Mouse (Mus musculus): Measurements from ENCODE around the gene Zfp740. TPM values are rescaled to one million over a fixed set of nuclear protein-coding genes. Genes with fewer than 3 reads are reported as not detected.
A peak's percentile ranks its signal among the peaks of the same experiment; 100 is the strongest.

Zfp740 gene
- polyA plus RNA-seq, 1 experiment from 2014 or later: 67.0 TPM

DNA sequence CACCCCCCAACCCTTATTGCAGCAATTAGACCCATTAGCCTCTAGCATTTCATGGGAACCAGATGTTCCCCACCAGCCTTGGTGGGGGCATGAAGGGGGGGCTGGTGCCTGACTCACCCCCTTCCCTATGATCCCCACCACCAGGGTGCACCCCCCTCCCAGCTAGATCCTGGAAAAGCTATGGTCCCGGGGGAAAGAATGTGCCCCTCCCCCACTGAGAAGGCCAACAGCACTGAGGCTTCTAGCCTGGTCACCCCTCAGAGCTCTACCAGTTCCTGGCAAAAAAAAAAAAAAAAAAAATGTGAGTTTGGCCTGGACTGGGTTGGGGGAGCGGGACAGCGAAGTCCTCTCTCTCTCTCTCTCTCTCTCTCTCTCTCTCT, 45.8 kb downstream of the Zfp740 start:
- no peak for ATAC-seq (ENCODE audit: low read depth)
- H3K27ac ChIP-seq (ENCODE audit: low read length): peak overlapping the region; percentile 100
- H3K4me1 ChIP-seq (replicated peaks; ENCODE audit: control insufficient read depth, insufficient read depth, low read length): peaks cover 39% of the 10 kb centered on the region
- H3K9me3 ChIP-seq (ENCODE audit: control insufficient read depth, low read length): no peaks in the 10 kb centered on the region
- peak overlapping the region; percentile 94 for H3K4me2 ChIP-seq (ENCODE audit: low read depth, low read length)
- H3K36me3 ChIP-seq (ENCODE audit: control insufficient read depth, insufficient read depth, low read length): peaks cover 2% of the 10 kb centered on the region; the same call in 1 of the 2 replicates
- peak overlapping the region; percentile 80 for H3K4me3 ChIP-seq (ENCODE audit: low read length)
- WGBS: 4% methylated on average over 3 of the region's 3 CpGs
- peak overlapping the region; percentile 88 for H3K9ac ChIP-seq (ENCODE audit: low read length)
- no peaks in the 10 kb centered on the region for H3K27me3 ChIP-seq (ENCODE audit: control insufficient read depth, insufficient read depth, low read depth, low read length)

- Histone ChIP-seq H3K4me2 (ENCODE audit: low read depth, low read length) (peak overlapping the region; percentile 94), H3K4me3 (ENCODE audit: low read length) (peak overlapping the region; percentile 29), H3K27me3 (ENCODE audit: control insufficient read depth, insufficient read depth, low read depth, low read length) (no peaks in the 10 kb centered on the region), H3K27ac (ENCODE audit: low read length) (peak overlapping the region; percentile 100), H3K36me3 (ENCODE audit: control insufficient read depth, insufficient read depth, low read length) (peaks cover 2% of the 10 kb centered on the region; the same call in 1 of the 2 replicates), H3K4me1 (replicated peaks; ENCODE audit: control insufficient read depth, insufficient read depth, low read length) (peaks cover 37% of the 10 kb centered on the region), H3K9ac (ENCODE audit: low read length) (peak overlapping the region; percentile 66), H3K9me3 (ENCODE audit: control insufficient read depth, low read length) (no peaks in the 10 kb centered on the region)
- peak; percentile 7; the same call in 1 of the 2 replicates for ATAC-seq (ENCODE audit: low read depth)
- 3% methylated on average over 13 of the region's 13 CpGs for WGBS
Measured at GRCm38 (mm10) chr15:102249251-102249691, 46.2 kb downstream of the Zfp740 start.

DNA sequence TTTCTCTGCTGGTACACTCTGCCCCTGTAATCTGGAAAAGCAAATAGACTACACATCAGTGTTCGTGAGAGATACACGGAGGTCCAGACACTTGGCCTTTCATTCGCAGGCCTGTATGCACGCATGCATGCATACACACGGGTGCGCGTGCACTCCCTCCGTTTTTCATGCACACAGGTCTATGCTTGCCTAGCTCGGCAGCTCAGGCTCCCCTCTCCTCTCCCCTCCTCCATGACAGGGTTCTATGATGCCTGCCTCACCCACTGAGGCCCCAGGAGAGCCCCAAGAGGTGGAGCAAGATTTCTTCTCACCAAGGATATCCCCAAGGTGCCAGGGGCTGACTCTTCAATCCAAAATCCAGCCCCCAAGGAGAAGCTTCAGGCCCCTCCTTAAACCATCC, 46.9 kb downstream of the Zfp740 start:
- Histone ChIP-seq H3K4me3 (ENCODE audit: low read length) (no peak overlapping the region), H3K4me2 (ENCODE audit: low read depth, low read length) (peak overlapping the region; percentile 94), H3K27me3 (ENCODE audit: control insufficient read depth, insufficient read depth, low read depth, low read length) (no peaks in the 10 kb centered on the region), H3K9ac (ENCODE audit: low read length) (peak overlapping the region; percentile 66), H3K36me3 (ENCODE audit: control insufficient read depth, insufficient read depth, low read length) (peaks cover 2% of the 10 kb centered on the region; the same call in 1 of the 2 replicates), H3K27ac (ENCODE audit: low read length) (peak overlapping the region; percentile 100), H3K9me3 (ENCODE audit: control insufficient read depth, low read length) (no peaks in the 10 kb centered on the region), H3K4me1 (replicated peaks; ENCODE audit: control insufficient read depth, insufficient read depth, low read length) (peaks cover 33% of the 10 kb centered on the region)
- ATAC-seq (ENCODE audit: low read depth): no peak
- WGBS: 37% methylated on average over 9 of the region's 9 CpGs

DNA sequence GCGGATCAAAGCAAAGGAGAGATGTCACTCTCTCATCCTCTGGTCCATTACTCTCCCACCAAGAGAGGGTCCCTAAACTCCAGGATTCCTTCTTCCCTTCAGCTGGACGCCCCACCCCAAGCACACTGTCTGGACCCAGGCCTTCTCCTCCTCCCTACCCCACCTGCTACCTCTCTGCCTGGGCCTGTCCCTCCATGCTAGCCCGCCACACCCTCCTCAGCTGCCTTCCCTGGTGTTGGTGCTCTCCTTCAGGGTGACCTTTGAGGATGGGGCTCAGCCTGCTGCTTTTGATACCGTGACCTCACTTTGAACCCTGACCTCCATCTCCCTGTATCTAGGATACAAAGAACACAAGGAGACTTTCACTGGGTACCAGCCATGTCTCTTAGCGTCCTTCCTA, 47.5 kb downstream of the Zfp740 start:
- Histone ChIP-seq H3K4me2 (ENCODE audit: low read depth, low read length) (no peak overlapping the region), H3K36me3 (ENCODE audit: control insufficient read depth, insufficient read depth, low read length) (peaks cover 2% of the 10 kb centered on the region; the same call in 1 of the 2 replicates), H3K4me1 (replicated peaks; ENCODE audit: control insufficient read depth, insufficient read depth, low read length) (peaks cover 34% of the 10 kb centered on the region), H3K9ac (ENCODE audit: low read length) (peak overlapping the region; percentile 66; the same call in 1 of the 2 replicates), H3K4me3 (ENCODE audit: low read length) (no peak overlapping the region), H3K27me3 (ENCODE audit: control insufficient read depth, insufficient read depth, low read depth, low read length) (no peaks in the 10 kb centered on the region), H3K27ac (ENCODE audit: low read length) (peak overlapping the region; percentile 100), H3K9me3 (ENCODE audit: control insufficient read depth, low read length) (no peaks in the 10 kb centered on the region)
- ATAC-seq (ENCODE audit: low read depth): no peak
- 62% methylated on average over 5 of the region's 5 CpGs for WGBS

DNA sequence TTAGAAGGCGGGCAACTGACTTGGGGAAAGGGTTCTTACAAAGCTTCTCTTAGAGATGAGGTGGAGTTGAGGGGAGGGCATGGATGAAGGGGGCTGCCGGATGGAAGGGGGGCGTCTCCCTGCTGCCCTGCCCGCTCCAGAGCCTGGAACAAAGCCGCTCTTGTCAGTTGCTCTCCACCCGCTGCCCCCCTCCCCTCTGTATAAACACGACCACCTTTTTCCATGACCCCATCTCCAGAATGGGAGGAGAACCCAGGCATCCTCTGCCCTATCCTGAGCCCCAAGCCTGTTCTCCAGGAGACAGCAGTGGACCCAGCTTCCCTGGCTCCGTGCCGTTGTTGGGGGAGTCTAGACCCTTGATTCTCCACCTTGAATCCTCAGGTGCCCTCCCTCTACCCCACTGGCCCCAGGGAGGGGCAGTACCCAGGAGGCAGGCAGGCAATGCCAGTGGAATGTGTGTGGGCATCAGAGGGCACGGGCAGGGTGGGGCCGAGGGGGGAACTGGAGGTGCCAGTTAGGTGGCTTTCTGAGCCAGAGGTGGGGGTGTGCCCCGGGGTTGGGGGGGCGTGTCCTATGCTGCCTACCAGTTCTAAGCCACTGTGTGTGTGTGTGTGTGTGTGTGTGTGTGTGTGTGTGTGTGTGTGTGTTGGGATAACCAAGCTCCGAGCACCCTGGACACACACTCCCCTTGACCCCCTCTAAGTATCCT, 52.7 kb downstream of the Zfp740 start:
- ATAC-seq (ENCODE audit: low read depth): peak; percentile 48
- no peaks in the 10 kb centered on the region for H3K9me3 ChIP-seq (ENCODE audit: control insufficient read depth, low read length)
- WGBS: 48% methylated on average over 12 of the region's 14 CpGs
- H3K36me3 ChIP-seq (ENCODE audit: control insufficient read depth, insufficient read depth, low read length): peaks cover 2% of the 10 kb centered on the region; the same call in 1 of the 2 replicates
- peaks cover 38% of the 10 kb centered on the region for H3K4me1 ChIP-seq (replicated peaks; ENCODE audit: control insufficient read depth, insufficient read depth, low read length)
- H3K4me3 ChIP-seq (ENCODE audit: low read length): peak overlapping the region; percentile 74
- peak overlapping the region; percentile 81 for H3K9ac ChIP-seq (ENCODE audit: low read length)
- peak overlapping the region; percentile 91 for H3K27ac ChIP-seq (ENCODE audit: low read length)
- no peaks in the 10 kb centered on the region for H3K27me3 ChIP-seq (ENCODE audit: control insufficient read depth, insufficient read depth, low read depth, low read length)
- H3K4me2 ChIP-seq (ENCODE audit: low read depth, low read length): peak overlapping the region; percentile 74

GRCm38 (mm10) chr15:102256431-102257201, 53.6 kb downstream of the Zfp740 start:
- Histone ChIP-seq H3K27me3 (ENCODE audit: control insufficient read depth, insufficient read depth, low read depth, low read length) (no peaks in the 10 kb centered on the region), H3K9me3 (ENCODE audit: control insufficient read depth, low read length) (no peaks in the 10 kb centered on the region), H3K4me2 (ENCODE audit: low read depth, low read length) (peak overlapping the region; percentile 74), H3K4me3 (ENCODE audit: low read length) (peak overlapping the region; percentile 74), H3K9ac (ENCODE audit: low read length) (peak overlapping the region; percentile 81), H3K4me1 (replicated peaks; ENCODE audit: control insufficient read depth, insufficient read depth, low read length) (peaks cover 38% of the 10 kb centered on the region), H3K36me3 (ENCODE audit: control insufficient read depth, insufficient read depth, low read length) (peaks cover 2% of the 10 kb centered on the region; the same call in 1 of the 2 replicates), H3K27ac (ENCODE audit: low read length) (peak overlapping the region; percentile 91)
- WGBS: 8% methylated on average over 22 of the region's 22 CpGs
- no peak for ATAC-seq (ENCODE audit: low read depth)

- H3K4me2 ChIP-seq (ENCODE audit: low read depth, low read length): peak within 1 kb of the TSS; percentile 74
- H3K4me1 ChIP-seq (replicated peaks; ENCODE audit: control insufficient read depth, insufficient read depth, low read length): peaks cover 38% of the 10 kb centered on the region
- no peaks in the 10 kb centered on the region for H3K27me3 ChIP-seq (ENCODE audit: control insufficient read depth, insufficient read depth, low read depth, low read length)
- H3K27ac ChIP-seq (ENCODE audit: low read length): peak within 1 kb of the TSS; percentile 91
- H3K9ac ChIP-seq (ENCODE audit: low read length): peak within 1 kb of the TSS; percentile 81
- ATAC-seq (ENCODE audit: low read depth): peak; percentile 75
- 1% methylated on average over 24 of the region's 46 CpGs for WGBS
- H3K36me3 ChIP-seq (ENCODE audit: control insufficient read depth, insufficient read depth, low read length): no peaks in the 10 kb centered on the region; the same call in 1 of the 2 replicates
- H3K9me3 ChIP-seq (ENCODE audit: control insufficient read depth, low read length): no peaks in the 10 kb centered on the region
- peak within 1 kb of the TSS; percentile 74 for H3K4me3 ChIP-seq (ENCODE audit: low read length)
Measured at GRCm38 (mm10) chr15:102257202-102258075, 54.4 kb downstream of the Zfp740 start, which contains the start of gene Rarg. Gene Rarg (minus strand): TSS chr15:102257517.

DNA sequence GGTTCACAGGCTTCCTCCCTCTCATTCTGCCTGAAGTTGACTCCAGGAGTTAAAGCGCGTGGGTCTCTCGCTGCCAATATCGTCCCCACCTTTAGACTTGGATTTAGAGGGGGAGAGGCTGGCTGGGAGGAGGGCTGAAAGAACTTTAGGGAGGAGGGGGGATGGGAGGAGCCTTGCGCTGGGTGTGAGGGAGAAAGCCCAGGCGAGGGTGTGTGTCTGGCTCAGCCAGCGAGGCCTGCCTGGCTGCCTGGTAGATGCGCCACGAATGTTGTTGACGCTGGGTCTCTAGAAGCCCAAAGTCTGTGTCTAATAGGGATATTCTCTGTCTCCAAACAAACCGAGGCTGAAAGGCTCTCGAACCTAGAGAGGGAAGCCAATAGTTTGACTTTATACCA, 55.0 kb downstream of the Zfp740 start:
- peak overlapping the region; percentile 91 for H3K27ac ChIP-seq (ENCODE audit: low read length)
- H3K4me3 ChIP-seq (ENCODE audit: low read length): peak overlapping the region; percentile 74
- 12% methylated on average over 12 of the region's 12 CpGs for WGBS
- H3K36me3 ChIP-seq (ENCODE audit: control insufficient read depth, insufficient read depth, low read length): no peaks in the 10 kb centered on the region; the same call in 1 of the 2 replicates
- H3K9ac ChIP-seq (ENCODE audit: low read length): peak overlapping the region; percentile 81
- H3K27me3 ChIP-seq (ENCODE audit: control insufficient read depth, insufficient read depth, low read depth, low read length): no peaks in the 10 kb centered on the region
- H3K9me3 ChIP-seq (ENCODE audit: control insufficient read depth, low read length): no peaks in the 10 kb centered on the region
- peak overlapping the region; percentile 74 for H3K4me2 ChIP-seq (ENCODE audit: low read depth, low read length)
- ATAC-seq (ENCODE audit: low read depth): peak; percentile 66
- H3K4me1 ChIP-seq (replicated peaks; ENCODE audit: control insufficient read depth, insufficient read depth, low read length): peaks cover 38% of the 10 kb centered on the region

All from lung, embryonic 16.5 days (tissue).